Mouse (Mus musculus) thymus, adult 2 months (tissue): ENCODE results near the gene Slc43a2.
"Not testable (repeated sequence)": the region's sequence is repeated elsewhere in the genome, so short reads cannot be mapped to it uniquely, and the experiment has no call there.

Experiments
- CTCF ChIP-seq: fragments of 200-500 bp; IDR thresholded peaks from 2 replicates; pipeline ENCODE4 v1.5.1; 2012; ENCODE audit warnings: mild to moderate bottlenecking, control low read depth, low read length, moderate library complexity, borderline replicate concordance; ENCODE audit not compliant: control insufficient read depth, poor library complexity, insufficient read depth; ENCODE audit errors: extremely low read depth
- POLR2A ChIP-seq: fragments of 200-500 bp; IDR thresholded peaks from 2 replicates; pipeline ENCODE4 v1.6.1; 2012; ENCODE audit warnings: mild to moderate bottlenecking, low read length, control low read depth, moderate library complexity; ENCODE audit not compliant: control insufficient read depth, poor library complexity, insufficient read depth; ENCODE audit errors: extremely low read depth

- TF ChIP-seq CTCF, POLR2A: not testable (repeated sequence)
These were observed 68.3 kb downstream of the Slc43a2 start for GRCm38 (mm10) chr11:75599802-75600201.
